Comparison of ENCODE assay signal across 8 mouse cellular contexts in genomic region chr14:26994211-26994741, GRCm38 (mm10). TPM values are rescaled to one million over a fixed set of nuclear protein-coding genes. Genes with fewer than 3 reads are reported as not detected.
A peak's percentile ranks its signal among the peaks of the same experiment; 100 is the strongest.
DNase-seq lines count a peak whose midpoint lies in the region; ATAC-seq and TF ChIP-seq lines count a peak whose summit lies in the region.

Gene Hesx1 (plus strand): TSS chr14:26994416.

- peak; percentile 95 for DNase-seq in heart, adult 11 months
- DNase-seq in heart, postnatal 25 days (ENCODE audit: low spot score): no peak
- DNase-seq in gastrocnemius, postnatal 25 days: peak; percentile 43
- peak; percentile 82 for DNase-seq in intestine, embryonic 14.5 days (ENCODE audit: low spot score)
- DNase-seq in liver, postnatal 0 days: peak; percentile 79
- DNase-seq in neural tube, embryonic 11.5 days (ENCODE audit: low spot score): peak; percentile 66
- DNase-seq in thymus, postnatal 4 days: peak; percentile 87

- no peaks in the 10 kb centered on the region for H3K27me3 ChIP-seq in intestine, embryonic 14.5 days (replicated peaks; ENCODE audit: control insufficient read depth, insufficient read depth, low read length)
- no peaks in the 10 kb centered on the region for H3K27me3 ChIP-seq in liver, postnatal 0 days (ENCODE audit: insufficient read depth, low read length)
- no peaks in the 10 kb centered on the region for H3K27me3 ChIP-seq in neural tube, embryonic 11.5 days (ENCODE audit: control insufficient read depth, insufficient read depth, low read length)

- H3K4me1 ChIP-seq in bone marrow macrophage, adult 2 months (ENCODE audit: control insufficient read depth, insufficient read depth, low read length): peaks cover 6% of the 10 kb centered on the region
- H3K4me1 ChIP-seq in intestine, embryonic 14.5 days (replicated peaks; ENCODE audit: control insufficient read depth, insufficient read depth, low read length): peaks cover 7% of the 10 kb centered on the region
- 0 out of 2 replicates have a peak, but pooled peaks cover 4% of the 10 kb centered on the region for H3K4me1 ChIP-seq in liver, postnatal 0 days (ENCODE audit: insufficient read depth)
- no peaks in the 10 kb centered on the region for H3K4me1 ChIP-seq in neural tube, embryonic 11.5 days (ENCODE audit: control insufficient read depth, insufficient read depth, low read length)

- H3K4me3 ChIP-seq in bone marrow macrophage, adult 2 months (ENCODE audit: insufficient read depth, low read length): peak within 1 kb of the TSS; percentile 53
- H3K4me3 ChIP-seq in intestine, embryonic 14.5 days (ENCODE audit: low read depth, low read length): peak within 1 kb of the TSS; percentile 18
- H3K4me3 ChIP-seq in liver, postnatal 0 days (ENCODE audit: low read depth, low read length): peak within 1 kb of the TSS; percentile 38
- peak within 1 kb of the TSS; percentile 23 for H3K4me3 ChIP-seq in neural tube, embryonic 11.5 days (ENCODE audit: low read depth, low read length)

- intact Hi-C loops in heart, postnatal 25 days (cut with DNase I): loop anchor here (5.0 kb wide), 1 partner anchor 38 kb away; no protein-coding TSS in a partner anchor

- 7% methylated on average over 16 of the region's 16 CpGs for WGBS in intestine, embryonic 14.5 days
- 2% methylated on average over 16 of the region's 16 CpGs for WGBS in liver, postnatal 0 days (ENCODE audit: insufficient replicate concordance)
- 10% methylated on average over 16 of the region's 16 CpGs for WGBS in neural tube, embryonic 11.5 days

- TF ChIP-seq POLR2A in bone marrow macrophage, adult 2 months (IDR thresholded peaks at IDR 0.05; ENCODE audit: borderline replicate concordance, low read depth, low read length): no peak

- H3K4me2 ChIP-seq in intestine, embryonic 14.5 days (ENCODE audit: low read length): peak within 1 kb of the TSS; percentile 48
- peak within 1 kb of the TSS; percentile 71 for H3K4me2 ChIP-seq in liver, postnatal 0 days (ENCODE audit: low read depth, low read length)
- H3K4me2 ChIP-seq in neural tube, embryonic 11.5 days (ENCODE audit: low read depth): peak within 1 kb of the TSS; percentile 41

- H3K9ac ChIP-seq in intestine, embryonic 14.5 days (ENCODE audit: low read length): peak within 1 kb of the TSS; percentile 5; the same call in 1 of the 2 replicates
- no peak within 1 kb of the TSS for H3K9ac ChIP-seq in liver, postnatal 0 days (replicated peaks)
- H3K9ac ChIP-seq in neural tube, embryonic 11.5 days (ENCODE audit: low read length): peak within 1 kb of the TSS; percentile 14; the same call in 1 of the 2 replicates

- no peak; the same call in 1 of the 2 replicates for TF ChIP-seq CTCF in bone marrow macrophage, adult 2 months (IDR thresholded peaks at IDR 0.05; ENCODE audit: low read depth, low read length)
- peak; percentile 36 for TF ChIP-seq CTCF in liver, postnatal 0 days (IDR thresholded peaks at IDR 0.05; ENCODE audit: low read depth)

- no peak for TF ChIP-seq EP300 in liver, postnatal 0 days (IDR thresholded peaks at IDR 0.05; ENCODE audit: low read depth)

- peak within 1 kb of the TSS; percentile 48 for H3K27ac ChIP-seq in bone marrow macrophage, adult 2 months (ENCODE audit: insufficient read depth, low read depth, low read length)
- peak within 1 kb of the TSS; percentile 5; the same call in 1 of the 2 replicates for H3K27ac ChIP-seq in intestine, embryonic 14.5 days (ENCODE audit: low read depth)
- peak within 1 kb of the TSS; percentile 41 for H3K27ac ChIP-seq in liver, postnatal 0 days (ENCODE audit: low read depth)
- no peak within 1 kb of the TSS for H3K27ac ChIP-seq in neural tube, embryonic 11.5 days (ENCODE audit: low read depth, low read length)

- H3K36me3 ChIP-seq in intestine, embryonic 14.5 days (ENCODE audit: control insufficient read depth, insufficient read depth, low read length): no peaks in the 10 kb centered on the region
- no peaks in the 10 kb centered on the region for H3K36me3 ChIP-seq in liver, postnatal 0 days (replicated peaks; ENCODE audit: insufficient read depth, low read length)
- no peaks in the 10 kb centered on the region for H3K36me3 ChIP-seq in neural tube, embryonic 11.5 days (ENCODE audit: control insufficient read depth, insufficient read depth, low read length)

- peak; percentile 71 for ATAC-seq in intestine, embryonic 14.5 days (replicated peaks; ENCODE audit: low FRiP score, low TSS enrichment, low read depth)
- peak; percentile 85 for ATAC-seq in liver, postnatal 0 days
- no peak for ATAC-seq in neural tube, embryonic 11.5 days (ENCODE audit: insufficient read depth, low FRiP score, low TSS enrichment)

- H3K9me3 ChIP-seq in intestine, embryonic 14.5 days (ENCODE audit: control insufficient read depth, low read length): no peaks in the 10 kb centered on the region
- no peaks in the 10 kb centered on the region for H3K9me3 ChIP-seq in liver, postnatal 0 days (ENCODE audit: low read length)
- H3K9me3 ChIP-seq in neural tube, embryonic 11.5 days (ENCODE audit: control insufficient read depth, low read length): no peaks in the 10 kb centered on the region

RNA-seq across cellular contexts. Expression of gene Hesx1, which starts in this region (rescaled TPM):
- total RNA-seq in heart, postnatal 25 days (2021): not detected
- 1.4 TPM in 1 of 2 replicates, not detected in the other for polyA plus RNA-seq in bone marrow macrophage, adult 2 months (2012; ENCODE audit: insufficient read depth, insufficient read length, missing spikeins)
- not detected for total RNA-seq in gastrocnemius, postnatal 25 days (2021)
- polyA plus RNA-seq in intestine, embryonic 14.5 days (2014; fragmentation: Nextera tagmentation; extraction: Ambion mirVana): 0.31 and 0.37 TPM in 2 replicates
- polyA plus RNA-seq in liver, postnatal 0 days (2015; fragmentation: Nextera tagmentation; extraction: Ambion mirVana): 1.5 and 2.3 TPM in 2 replicates
- polyA plus RNA-seq in neural tube, embryonic 11.5 days (2014; fragmentation: Nextera tagmentation; extraction: Ambion mirVana): not detected in 2 replicates

Comparison
In these comparisons a context has a peak if more than half of its experiments do, and no peak if none do; other contexts are left out.
1. Peak in DNase-seq in gastrocnemius, postnatal 25 days; RNA of the gene not detected or under 1 TPM.
2. Peak in DNase-seq, ATAC-seq, H3K4me3 ChIP-seq, H3K27ac ChIP-seq, H3K9ac ChIP-seq and H3K4me2 ChIP-seq in intestine, embryonic 14.5 days; RNA of the gene not detected or under 1 TPM.
3. Peak in DNase-seq, H3K4me3 ChIP-seq, H3K9ac ChIP-seq and H3K4me2 ChIP-seq in neural tube, embryonic 11.5 days; RNA of the gene not detected or under 1 TPM.